Mouse (Mus musculus) left cerebral cortex, adult 11 months (tissue): ENCODE data around the gene Ldlrad3.

Experiments
- DNase-seq: peaks from one replicate; pipeline ENCODE4 v3.0.0; 2022; ENCODE audit warnings: low spot score

The Ldlrad3 gene

GRCm38 (mm10) chr2:102185951-102186561 lies at the start of gene Ldlrad3:
Ldlrad3 (minus strand) TSS chr2:102186385.
- peak; percentile 76 for DNase-seq

- no peak for DNase-seq
Measured at GRCm38 (mm10) chr2:102231470-102231869, 45.3 kb upstream of the Ldlrad3 start.

- no peak for DNase-seq
Measured at GRCm38 (mm10) chr2:102229126-102229525, 42.9 kb upstream of the Ldlrad3 start.

GRCm38 (mm10) chr2:102228331-102228730 lies 42.1 kb upstream of the Ldlrad3 start:
- DNase-seq: no peak

GRCm38 (mm10) chr2:102227839-102228238 lies 41.7 kb upstream of the Ldlrad3 start:
- no peak for DNase-seq

- DNase-seq: no peak
Measured at GRCm38 (mm10) chr2:102226274-102226673, 40.1 kb upstream of the Ldlrad3 start.

GRCm38 (mm10) chr2:102223355-102224128 lies 37.4 kb upstream of the Ldlrad3 start:
- DNase-seq: peak; percentile 12

GRCm38 (mm10) chr2:102222749-102223148 lies 36.6 kb upstream of the Ldlrad3 start:
- DNase-seq: no peak

- no peak for DNase-seq
Measured at GRCm38 (mm10) chr2:102216817-102217216, 30.6 kb upstream of the Ldlrad3 start.

- DNase-seq: no peak
Measured at GRCm38 (mm10) chr2:102212096-102212495, 25.9 kb upstream of the Ldlrad3 start.

- DNase-seq: no peak
Measured at GRCm38 (mm10) chr2:102205672-102206399, 19.7 kb upstream of the Ldlrad3 start.

GRCm38 (mm10) chr2:102203478-102203877 lies 17.3 kb upstream of the Ldlrad3 start:
- no peak for DNase-seq

GRCm38 (mm10) chr2:102202211-102202770 lies 16.1 kb upstream of the Ldlrad3 start:
- DNase-seq: no peak

GRCm38 (mm10) chr2:102201198-102201948 lies 15.2 kb upstream of the Ldlrad3 start:
- no peak for DNase-seq

GRCm38 (mm10) chr2:102197332-102197731 lies 11.1 kb upstream of the Ldlrad3 start:
- no peak for DNase-seq

GRCm38 (mm10) chr2:102196709-102197108 lies 10.5 kb upstream of the Ldlrad3 start:
- no peak for DNase-seq

GRCm38 (mm10) chr2:102195494-102195893 lies 9.3 kb upstream of the Ldlrad3 start:
- no peak for DNase-seq

GRCm38 (mm10) chr2:102194247-102194646 lies 8.1 kb upstream of the Ldlrad3 start:
- no peak for DNase-seq

GRCm38 (mm10) chr2:102192943-102193820 lies 7.0 kb upstream of the Ldlrad3 start:
- no peak for DNase-seq

GRCm38 (mm10) chr2:102191736-102192135 lies 5.6 kb upstream of the Ldlrad3 start:
- no peak for DNase-seq

GRCm38 (mm10) chr2:102190956-102191355 lies 4.8 kb upstream of the Ldlrad3 start:
- DNase-seq: no peak
